Comparison of ENCODE assay signal across 9 mouse cellular contexts in genomic region chr10:14404070-14404469, GRCm38 (mm10).
DNase-seq lines count a peak whose midpoint lies in the region; ATAC-seq and TF ChIP-seq lines count a peak whose summit lies in the region.
"Had no signal": no experiment of that assay in that cellular context is flagged by ENCODE, and none has a peak within 500 bp of the region (broad histone marks: within the 10 kb centered on the region; RNA-seq: fewer than 3 reads in every experiment).

No protein-coding gene starts in this region.

- WGBS in forebrain, postnatal 0 days, result 61% methylated on average over 1 of the region's 1 CpGs
- 70% methylated on average over 1 of the region's 1 CpGs for WGBS in forebrain, embryonic 15.5 days
- WGBS in liver, postnatal 0 days (ENCODE audit: insufficient replicate concordance), result 65% methylated on average over 1 of the region's 1 CpGs

- no peak overlapping the region for H3K27ac ChIP-seq in forebrain, postnatal 0 days (ENCODE audit: low read depth, low read length)
- no peak overlapping the region for H3K27ac ChIP-seq in forebrain, embryonic 15.5 days (replicated peaks)
- H3K27ac ChIP-seq in liver, postnatal 0 days (ENCODE audit: low read depth), result no peak overlapping the region
- H3K27ac ChIP-seq: heart, embryonic 15.5 days had no signal

- H3K9ac ChIP-seq in forebrain, postnatal 0 days, result no peak overlapping the region
- no peak overlapping the region for H3K9ac ChIP-seq in forebrain, embryonic 15.5 days (replicated peaks)
- H3K9ac ChIP-seq in liver, postnatal 0 days (replicated peaks), result no peak overlapping the region
- H3K9ac ChIP-seq: heart, embryonic 15.5 days had no signal

- H3K4me1 ChIP-seq in forebrain, postnatal 0 days (ENCODE audit: insufficient read depth), result no peaks in the 10 kb centered on the region
- H3K4me1 ChIP-seq in forebrain, embryonic 15.5 days, result no peaks in the 10 kb centered on the region
- H3K4me1 ChIP-seq in liver, postnatal 0 days (ENCODE audit: insufficient read depth), result no peaks in the 10 kb centered on the region
- H3K4me1 ChIP-seq: heart, embryonic 15.5 days had no signal

- H3K4me2 ChIP-seq in forebrain, postnatal 0 days (ENCODE audit: low read depth), result no peak overlapping the region
- H3K4me2 ChIP-seq in forebrain, embryonic 15.5 days (replicated peaks), result no peak overlapping the region
- H3K4me2 ChIP-seq in liver, postnatal 0 days (ENCODE audit: low read depth, low read length), result no peak overlapping the region
- H3K4me2 ChIP-seq: heart, embryonic 15.5 days had no signal

- no peaks in the 10 kb centered on the region for H3K27me3 ChIP-seq in forebrain, postnatal 0 days (ENCODE audit: insufficient read depth, low read length)
- no peaks in the 10 kb centered on the region for H3K27me3 ChIP-seq in forebrain, embryonic 15.5 days
- no peaks in the 10 kb centered on the region for H3K27me3 ChIP-seq in liver, postnatal 0 days (ENCODE audit: insufficient read depth, low read length)
- H3K27me3 ChIP-seq: heart, embryonic 15.5 days had no signal

- peaks cover 12% of the 10 kb centered on the region; the same call in 1 of the 2 replicates for H3K9me3 ChIP-seq in forebrain, postnatal 0 days (ENCODE audit: low read length)
- H3K9me3 ChIP-seq in forebrain, embryonic 15.5 days, result peaks cover 14% of the 10 kb centered on the region; the same call in 1 of the 2 replicates
- no peaks in the 10 kb centered on the region for H3K9me3 ChIP-seq in liver, postnatal 0 days (ENCODE audit: low read length)
- H3K9me3 ChIP-seq: heart, embryonic 15.5 days had no signal

- peak; percentile 63 for DNase-seq in forebrain, postnatal 0 days
- no peak for DNase-seq in liver, postnatal 0 days
- no peak for DNase-seq in liver
- peak; percentile 42 for DNase-seq in brain, adult 2 months (ENCODE audit: low read depth, low spot score)
- DNase-seq in lung, postnatal 14 days, result peak; percentile 36
- no peak for DNase-seq in cerebellum, adult 11-12 months
- DNase-seq in urinary bladder, postnatal 4 days (ENCODE audit: low spot score in 2 of 2), result no peak

- H3K4me3 ChIP-seq in forebrain, postnatal 0 days (ENCODE audit: low read depth, low read length), result no peak overlapping the region
- no peak overlapping the region for H3K4me3 ChIP-seq in forebrain, embryonic 15.5 days
- no peak overlapping the region for H3K4me3 ChIP-seq in liver, postnatal 0 days (ENCODE audit: low read depth, low read length)
- H3K4me3 ChIP-seq: heart, embryonic 15.5 days had no signal

- TF ChIP-seq CTCF in forebrain, postnatal 0 days (IDR thresholded peaks at IDR 0.05; ENCODE audit: low read depth), result peak; percentile 61
- TF ChIP-seq CTCF in liver, postnatal 0 days (IDR thresholded peaks at IDR 0.05; ENCODE audit: low read depth), result peak; percentile 46

- no peaks in the 10 kb centered on the region for H3K36me3 ChIP-seq in forebrain, postnatal 0 days (ENCODE audit: insufficient read depth)
- no peaks in the 10 kb centered on the region for H3K36me3 ChIP-seq in forebrain, embryonic 15.5 days
- no peaks in the 10 kb centered on the region for H3K36me3 ChIP-seq in liver, postnatal 0 days (replicated peaks; ENCODE audit: insufficient read depth, low read length)

- TF ChIP-seq EP300 in liver, postnatal 0 days (IDR thresholded peaks at IDR 0.05; ENCODE audit: low read depth), result no peak

- no peak; the same call in 1 of the 2 replicates for ATAC-seq in forebrain, postnatal 0 days
- no peak for ATAC-seq in forebrain, embryonic 15.5 days (replicated peaks)
- ATAC-seq in liver, postnatal 0 days, result no peak

Comparison
In these comparisons a context has a peak if more than half of its experiments do, and no peak if none do; other contexts are left out.
1. DNase-seq: peak in forebrain, postnatal 0 days (single experiment), brain, adult 2 months (single experiment) and lung, postnatal 14 days (single experiment); none in liver, postnatal 0 days (single experiment), liver (single experiment), cerebellum, adult 11-12 months (single experiment) and urinary bladder, postnatal 4 days (0 of 2).